In genomic region chr11:94392672-94393109, GRCm38 (mm10) we compare ENCODE assay signal across 7 mouse cellular contexts. TPM values are rescaled to one million over a fixed set of nuclear protein-coding genes. Genes with fewer than 3 reads are reported as not detected.
DNase-seq lines count a peak whose midpoint lies in the region; ATAC-seq and TF ChIP-seq lines count a peak whose summit lies in the region.

Abcc3 (minus strand) TSS chr11:94392997.

- peak; percentile 35 for ATAC-seq in heart, embryonic 15.5 days (replicated peaks; ENCODE audit: insufficient number of reproducible peaks, insufficient read depth, low FRiP score, low read depth)
- ATAC-seq in kidney, postnatal 0 days (replicated peaks; ENCODE audit: low FRiP score, low read depth): no peak; the same call in 1 of the 2 replicates

- H3K9ac ChIP-seq in heart, embryonic 15.5 days: peak within 1 kb of the TSS; percentile 29; the same call in 1 of the 2 replicates
- peak within 1 kb of the TSS; percentile 50 for H3K9ac ChIP-seq in kidney, postnatal 0 days (ENCODE audit: low read depth, low read length)

- peak; percentile 76 to 83 for DNase-seq in adrenal gland, adult (ENCODE audit: inconsistent age in 2 of 2, low spot score in 1 of 2)
- peak; percentile 36 for DNase-seq in embryonic facial prominence, embryonic 10.5 days (ENCODE audit: low spot score)
- DNase-seq in kidney, postnatal 0 days (ENCODE audit: low spot score): peak; percentile 67
- peak; percentile 79 for DNase-seq in lung, postnatal 25 days (ENCODE audit: low spot score)
- peak; percentile 10 for DNase-seq in splenic B cell, adult 2 months (ENCODE audit: low read depth, low spot score)
- no peak for DNase-seq in left cerebral cortex, adult 11 months (ENCODE audit: low spot score)

- peaks cover 10% of the 10 kb centered on the region for H3K4me1 ChIP-seq in embryonic facial prominence, embryonic 10.5 days
- peaks cover 15% of the 10 kb centered on the region for H3K4me1 ChIP-seq in heart, embryonic 15.5 days (replicated peaks)
- H3K4me1 ChIP-seq in kidney, postnatal 0 days (replicated peaks; ENCODE audit: insufficient read depth, low read length): peaks cover 9% of the 10 kb centered on the region; the same call in 1 of the 2 replicates

- H3K27ac ChIP-seq in embryonic facial prominence, embryonic 10.5 days (replicated peaks): 0 out of 2 replicates have a peak within 1 kb of the TSS, but pooled peaks have one; percentile 24
- no peak within 1 kb of the TSS for H3K27ac ChIP-seq in heart, embryonic 15.5 days
- no peak within 1 kb of the TSS for H3K27ac ChIP-seq in kidney, postnatal 0 days

- no peaks in the 10 kb centered on the region for H3K9me3 ChIP-seq in embryonic facial prominence, embryonic 10.5 days
- H3K9me3 ChIP-seq in heart, embryonic 15.5 days (replicated peaks): no peaks in the 10 kb centered on the region
- no peaks in the 10 kb centered on the region for H3K9me3 ChIP-seq in kidney, postnatal 0 days (replicated peaks; ENCODE audit: low read length)

- H3K4me2 ChIP-seq in heart, embryonic 15.5 days: peak within 1 kb of the TSS; percentile 71
- H3K4me2 ChIP-seq in kidney, postnatal 0 days (ENCODE audit: low read length): peak within 1 kb of the TSS; percentile 59

- H3K27me3 ChIP-seq in embryonic facial prominence, embryonic 10.5 days (replicated peaks; ENCODE audit: low read depth, poor library complexity, severe bottlenecking): peaks cover 47% of the 10 kb centered on the region
- peaks cover 17% of the 10 kb centered on the region for H3K27me3 ChIP-seq in heart, embryonic 15.5 days
- no peaks in the 10 kb centered on the region for H3K27me3 ChIP-seq in kidney, postnatal 0 days (ENCODE audit: insufficient read depth, low read length)
- no peaks in the 10 kb centered on the region for H3K27me3 ChIP-seq in splenic B cell, adult 2 months (ENCODE audit: control insufficient read depth, insufficient read depth, low read length, poor library complexity, severe bottlenecking)

- H3K4me3 ChIP-seq in embryonic facial prominence, embryonic 10.5 days: peak within 1 kb of the TSS; percentile 50
- peak within 1 kb of the TSS; percentile 44 for H3K4me3 ChIP-seq in heart, embryonic 15.5 days
- H3K4me3 ChIP-seq in kidney, postnatal 0 days (replicated peaks; ENCODE audit: low read depth, low read length): peak within 1 kb of the TSS; percentile 35

- no peak for TF ChIP-seq CTCF in kidney, postnatal 0 days (IDR thresholded peaks at IDR 0.05; ENCODE audit: low read depth)

- no peaks in the 10 kb centered on the region for H3K36me3 ChIP-seq in embryonic facial prominence, embryonic 10.5 days (replicated peaks)
- H3K36me3 ChIP-seq in heart, embryonic 15.5 days: no peaks in the 10 kb centered on the region
- no peaks in the 10 kb centered on the region for H3K36me3 ChIP-seq in kidney, postnatal 0 days (ENCODE audit: insufficient read depth, low read length)
- no peaks in the 10 kb centered on the region for H3K36me3 ChIP-seq in splenic B cell, adult 2 months (ENCODE audit: control insufficient read depth, insufficient read depth, low read length, poor library complexity, severe bottlenecking)

- WGBS in embryonic facial prominence, embryonic 10.5 days: 10% methylated on average over 20 of the region's 20 CpGs
- WGBS in heart, embryonic 15.5 days: 9% methylated on average over 20 of the region's 20 CpGs
- 4% methylated on average over 20 of the region's 20 CpGs for WGBS in kidney, postnatal 0 days

RNA-seq across cellular contexts. Expression of gene Abcc3, which starts in this region (rescaled TPM):
- 0.23 and 0.24 TPM in 2 replicates for polyA plus RNA-seq in embryonic facial prominence, embryonic 10.5 days (2016; fragmentation: Nextera tagmentation; extraction: Ambion mirVana)
- 1.1 and 1.7 TPM in 2 replicates for polyA plus RNA-seq in heart, embryonic 15.5 days (2015; fragmentation: Nextera tagmentation; extraction: Ambion mirVana)
- polyA plus RNA-seq in kidney, postnatal 0 days (2015; fragmentation: Nextera tagmentation; extraction: Ambion mirVana): 9.1 and 10.5 TPM in 2 replicates

Comparison
In these comparisons a context has a peak if more than half of its experiments do, and no peak if none do; other contexts are left out.
1. Peak in DNase-seq, H3K4me3 ChIP-seq and H3K27ac ChIP-seq in embryonic facial prominence, embryonic 10.5 days; RNA of the gene not detected or under 1 TPM.